Mouse (Mus musculus) megakaryocyte-erythroid progenitor cell, adult 5-6 weeks (primary cell): ENCODE data around the gene H2afv. TPM values are rescaled to one million over a fixed set of nuclear protein-coding genes. Genes with fewer than 3 reads are reported as not detected.
"Not testable (repeated sequence)": the region's sequence is repeated elsewhere in the genome, so short reads cannot be mapped to it uniquely, and the experiment has no call there.

Experiments used
- ATAC-seq: replicated peaks from 2 replicates; pipeline ENCODE4 v1.8.0; 2016; ENCODE audit warnings: mild to moderate bottlenecking, inconsistent platforms; ENCODE audit not compliant: severe bottlenecking, poor library complexity, low FRiP score, low TSS enrichment
- total RNA-seq, 2 experiments: library from RNA; stranded (forward) in 1 of 2; stranded (reverse) in 1 of 2; fragments of 200-1000, 215-1000 nt in 1 of 2; fragments of >200 nt in 1 of 2; fragmentation: Nextera tagmentation in 1 of 2; gene quantifications; 2 replicates each; pipeline ENCODE4 v1.2.3; 2014 to 2017

H2afv gene
- total RNA-seq, 2 experiments from 2014 or later: 85.9 to 178 TPM

- no peak for ATAC-seq
Measured at GRCm38 (mm10) chr11:6417490-6417889, 26.8 kb downstream of the H2afv start.

GRCm38 (mm10) chr11:6417069-6417468 lies 27.2 kb downstream of the H2afv start:
- ATAC-seq: no peak

- peak; percentile 64 for ATAC-seq
Measured at GRCm38 (mm10) chr11:6416405-6417034, 27.7 kb downstream of the H2afv start.

GRCm38 (mm10) chr11:6415551-6416404 lies 28.5 kb downstream of the H2afv start:
- ATAC-seq: peak; percentile 69

- ATAC-seq: peak; percentile 54
Measured at GRCm38 (mm10) chr11:6414751-6415550, 29.3 kb downstream of the H2afv start, which contains the start of gene Ppia. Gene Ppia (plus strand): TSS chr11:6415443.

- no peak for ATAC-seq
Measured at GRCm38 (mm10) chr11:6413264-6413663, 31.0 kb downstream of the H2afv start.

GRCm38 (mm10) chr11:6411684-6412083 lies 32.6 kb downstream of the H2afv start:
- ATAC-seq: no peak

- ATAC-seq: not testable (repeated sequence)
Measured at GRCm38 (mm10) chr11:6410755-6411154, 33.5 kb downstream of the H2afv start.

- no peak for ATAC-seq
Measured at GRCm38 (mm10) chr11:6410050-6410602, 34.1 kb downstream of the H2afv start.

- ATAC-seq: no peak
Measured at GRCm38 (mm10) chr11:6407162-6407621, 37.1 kb downstream of the H2afv start.

- peak; percentile 67 for ATAC-seq
Measured at GRCm38 (mm10) chr11:6406251-6407161, 37.7 kb downstream of the H2afv start.

GRCm38 (mm10) chr11:6405591-6406081 lies 38.6 kb downstream of the H2afv start:
- ATAC-seq: no peak

GRCm38 (mm10) chr11:6404699-6405566 lies 39.3 kb downstream of the H2afv start:
- ATAC-seq: no peak

- ATAC-seq: no peak
Measured at GRCm38 (mm10) chr11:6403830-6404405, 40.3 kb downstream of the H2afv start.

GRCm38 (mm10) chr11:6402515-6403510 lies 41.4 kb downstream of the H2afv start:
- ATAC-seq: peak; percentile 66

- no peak for ATAC-seq
Measured at GRCm38 (mm10) chr11:6398141-6398540, 46.1 kb downstream of the H2afv start.
